Mouse (Mus musculus): ENCODE measurements around the gene Dbn1.

DNA sequence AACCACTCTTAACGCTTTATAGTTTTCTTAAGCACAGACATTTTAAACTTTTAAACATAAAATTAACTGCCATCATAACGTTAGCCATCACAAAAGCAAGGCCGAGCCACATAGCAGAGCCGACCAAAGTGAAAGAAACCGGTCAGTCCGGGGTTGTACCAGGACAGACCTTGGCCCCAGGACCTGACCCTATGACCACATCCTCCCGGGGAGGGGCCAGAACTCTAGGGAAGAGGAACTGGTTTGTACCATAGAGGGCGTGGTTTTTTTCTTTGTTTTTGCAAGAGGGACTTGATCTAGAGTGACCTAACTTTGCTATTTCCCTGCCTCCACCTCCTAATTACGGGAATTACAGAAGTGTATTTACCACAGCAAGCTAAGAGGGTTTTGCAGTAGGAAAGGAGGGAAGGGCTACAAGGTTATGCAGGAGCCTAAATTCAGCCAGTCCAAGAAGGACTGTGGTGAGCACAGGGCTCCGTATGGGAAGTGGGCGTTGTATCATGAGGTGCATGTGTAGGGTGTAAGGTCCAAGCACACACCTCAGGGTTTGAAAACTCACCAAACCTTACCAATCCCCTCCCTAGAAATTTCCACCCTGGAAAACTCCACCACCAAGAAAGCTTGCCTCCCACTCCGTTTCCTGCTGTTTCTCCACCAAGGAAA, 58.6 kb downstream of the Dbn1 start:
- TF ChIP-seq CTCF (IDR thresholded peaks at IDR 0.05): peak; percentile 23
- TF ChIP-seq POLR2A (IDR thresholded peaks at IDR 0.05; ENCODE audit: insufficient read depth, low read depth, low read length): peak; percentile 69
- TF ChIP-seq EP300 (IDR thresholded peaks at IDR 0.05; ENCODE audit: insufficient read depth, low read depth, low read length): 0 out of 2 replicates have a peak, but pooled peaks have one; percentile 47
